ENCODE assay signal across 16 mouse cellular contexts in the genomic region with DNA sequence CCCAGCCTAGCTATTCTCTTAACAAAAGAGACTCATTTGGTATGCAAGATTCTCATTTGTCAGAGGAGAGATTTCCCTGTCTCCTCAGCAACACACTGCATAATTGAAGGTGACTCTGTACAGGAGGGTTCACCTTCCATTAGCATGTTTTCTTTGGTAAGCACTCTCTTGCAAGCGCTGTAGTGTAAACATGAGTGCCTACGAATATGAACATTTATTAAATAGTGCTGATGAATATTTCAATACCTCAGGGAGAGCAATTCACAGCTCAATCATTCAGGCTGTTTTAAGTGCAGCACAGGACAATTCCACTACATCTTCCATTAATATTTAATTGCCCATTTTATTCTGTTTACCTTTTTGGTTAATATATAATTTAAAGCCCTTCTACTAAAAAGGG.
A peak's percentile ranks its signal among the peaks of the same experiment; 100 is the strongest.
DNase-seq lines count a peak whose midpoint lies in the region; ATAC-seq and TF ChIP-seq lines count a peak whose summit lies in the region.
"Had no signal": no experiment of that assay in that cellular context is flagged by ENCODE, and none has a peak within 500 bp of the region (broad histone marks: within the 10 kb centered on the region; RNA-seq: fewer than 3 reads in every experiment).

No protein-coding gene starts in this region.

- H3K27me3 ChIP-seq in liver, adult 2 months (ENCODE audit: control insufficient read depth, insufficient read depth, low read length): no peaks in the 10 kb centered on the region
- H3K27me3 ChIP-seq in liver, postnatal 0 days (ENCODE audit: insufficient read depth, low read length): no peaks in the 10 kb centered on the region
- H3K27me3 ChIP-seq in forebrain, postnatal 0 days (ENCODE audit: insufficient read depth, low read length): no peaks in the 10 kb centered on the region
- H3K27me3 ChIP-seq in midbrain, embryonic 13.5 days: no peaks in the 10 kb centered on the region
- H3K27me3 ChIP-seq: embryonic facial prominence, embryonic 15.5 days; heart, embryonic 15.5 days had no signal

- no peak for TF ChIP-seq POLR2A in liver, adult 2 months (IDR thresholded peaks at IDR 0.05; ENCODE audit: extremely low read depth, insufficient read depth, low read length)

- H3K36me3 ChIP-seq in liver, adult 2 months (ENCODE audit: control insufficient read depth, insufficient read depth, low read length): no peaks in the 10 kb centered on the region
- H3K36me3 ChIP-seq in liver, postnatal 0 days (replicated peaks; ENCODE audit: insufficient read depth, low read length): no peaks in the 10 kb centered on the region
- no peaks in the 10 kb centered on the region for H3K36me3 ChIP-seq in forebrain, postnatal 0 days (ENCODE audit: insufficient read depth)
- no peaks in the 10 kb centered on the region for H3K36me3 ChIP-seq in midbrain, embryonic 13.5 days
- H3K36me3 ChIP-seq: embryonic facial prominence, embryonic 15.5 days; heart, embryonic 15.5 days had no signal

- H3K4me3 ChIP-seq in liver, adult 2 months (ENCODE audit: insufficient read depth, low read depth, low read length): no peak overlapping the region
- no peak overlapping the region for H3K4me3 ChIP-seq in liver, postnatal 0 days (ENCODE audit: low read depth, low read length)
- H3K4me3 ChIP-seq in forebrain, postnatal 0 days (ENCODE audit: low read depth, low read length): no peak overlapping the region
- no peak overlapping the region for H3K4me3 ChIP-seq in midbrain, embryonic 13.5 days (replicated peaks)
- H3K4me3 ChIP-seq: embryonic facial prominence, embryonic 15.5 days; heart, embryonic 15.5 days; myocyte had no signal

- no peaks in the 10 kb centered on the region for H3K9me3 ChIP-seq in liver, postnatal 0 days (ENCODE audit: low read length)
- no peaks in the 10 kb centered on the region for H3K9me3 ChIP-seq in forebrain, postnatal 0 days (ENCODE audit: low read length)
- H3K9me3 ChIP-seq in midbrain, embryonic 13.5 days: no peaks in the 10 kb centered on the region
- H3K9me3 ChIP-seq: embryonic facial prominence, embryonic 15.5 days; heart, embryonic 15.5 days had no signal

- no peak for TF ChIP-seq EP300 in liver, postnatal 0 days (IDR thresholded peaks at IDR 0.05; ENCODE audit: low read depth)

- no peak overlapping the region for H3K4me2 ChIP-seq in liver, postnatal 0 days (ENCODE audit: low read depth, low read length)
- no peak overlapping the region for H3K4me2 ChIP-seq in forebrain, postnatal 0 days (ENCODE audit: low read depth)
- no peak overlapping the region for H3K4me2 ChIP-seq in midbrain, embryonic 13.5 days (replicated peaks)
- H3K4me2 ChIP-seq: embryonic facial prominence, embryonic 15.5 days; heart, embryonic 15.5 days had no signal

- H3K27ac ChIP-seq in liver, adult 2 months (replicated peaks; ENCODE audit: insufficient read depth, low read depth, low read length): no peak overlapping the region
- no peak overlapping the region for H3K27ac ChIP-seq in liver, postnatal 0 days (ENCODE audit: low read depth)
- H3K27ac ChIP-seq in forebrain, postnatal 0 days (ENCODE audit: low read depth, low read length): no peak overlapping the region
- no peak overlapping the region for H3K27ac ChIP-seq in midbrain, embryonic 13.5 days
- H3K27ac ChIP-seq: embryonic facial prominence, embryonic 15.5 days; heart, embryonic 15.5 days had no signal

- TF ChIP-seq CTCF in liver, adult 2 months (IDR thresholded peaks at IDR 0.05; ENCODE audit: low read depth, low read length): no peak
- no peak for TF ChIP-seq CTCF in liver, postnatal 0 days (IDR thresholded peaks at IDR 0.05; ENCODE audit: low read depth)
- no peak for TF ChIP-seq CTCF in forebrain, postnatal 0 days (IDR thresholded peaks at IDR 0.05; ENCODE audit: low read depth)

- ATAC-seq in liver, postnatal 0 days: no peak
- ATAC-seq in forebrain, postnatal 0 days: peak; percentile 73
- peak; percentile 93 for ATAC-seq in midbrain, embryonic 13.5 days
- no peak for ATAC-seq in inflammation-experienced regulatory T-cells, adult 6 months

- H3K4me1 ChIP-seq in liver, adult 2 months (ENCODE audit: control insufficient read depth, insufficient read depth, low read length): peaks cover 5% of the 10 kb centered on the region; the same call in 1 of the 2 replicates
- no peaks in the 10 kb centered on the region for H3K4me1 ChIP-seq in liver, postnatal 0 days (ENCODE audit: insufficient read depth)
- no peaks in the 10 kb centered on the region for H3K4me1 ChIP-seq in forebrain, postnatal 0 days (ENCODE audit: insufficient read depth)
- peaks cover 8% of the 10 kb centered on the region for H3K4me1 ChIP-seq in midbrain, embryonic 13.5 days (replicated peaks)
- H3K4me1 ChIP-seq: embryonic facial prominence, embryonic 15.5 days; heart, embryonic 15.5 days had no signal

- WGBS in liver, adult 2 months: 33% methylated on average over 2 of the region's 2 CpGs
- 74% methylated on average over 2 of the region's 2 CpGs for WGBS in liver, postnatal 0 days (ENCODE audit: insufficient replicate concordance)
- WGBS in forebrain, postnatal 0 days: 26% methylated on average over 2 of the region's 2 CpGs
- WGBS in midbrain, embryonic 13.5 days: 45% methylated on average over 2 of the region's 2 CpGs

- no peaks in the 10 kb centered on the region for H3K79me2 ChIP-seq in liver, adult 2 months (ENCODE audit: control insufficient read depth, insufficient read depth, low read length)

- peak; percentile 21 for DNase-seq in liver, adult 2 months (ENCODE audit: extremely low read depth, low read depth, low spot score)
- no peak for DNase-seq in liver, postnatal 0 days
- peak; percentile 11 for DNase-seq in forebrain, postnatal 0 days
- DNase-seq in retina, embryonic 14.5 days (ENCODE audit: low spot score): peak; percentile 68
- DNase-seq in adrenal gland, adult 8-10 months: no peak
- DNase-seq in heart, postnatal 36 days: no peak
- DNase-seq: cerebellum, adult 2 months; gastrocnemius, postnatal 14 days; kidney, postnatal 10 days; lung, adult 2 months; thymus, adult 2 months had no signal

- no peak overlapping the region for H3K9ac ChIP-seq in liver, adult 2 months (ENCODE audit: low read depth, low read length)
- H3K9ac ChIP-seq in liver, postnatal 0 days (replicated peaks): no peak overlapping the region
- no peak overlapping the region for H3K9ac ChIP-seq in forebrain, postnatal 0 days
- no peak overlapping the region for H3K9ac ChIP-seq in midbrain, embryonic 13.5 days (replicated peaks)
- H3K9ac ChIP-seq: embryonic facial prominence, embryonic 15.5 days; heart, embryonic 15.5 days had no signal

- intact Hi-C loops in heart, postnatal 36 days (cut with DNase I): no loop called here

Comparison
In these comparisons a context has a peak if more than half of its experiments do, and no peak if none do; other contexts are left out.
1. DNase-seq: peak in liver, adult 2 months (single experiment), forebrain, postnatal 0 days (single experiment) and retina, embryonic 14.5 days (single experiment); none in liver, postnatal 0 days (single experiment), adrenal gland, adult 8-10 months (single experiment) and heart, postnatal 36 days (0 of 2).
2. ATAC-seq: peak in forebrain, postnatal 0 days (single experiment) and midbrain, embryonic 13.5 days (single experiment); none in liver, postnatal 0 days (single experiment) and inflammation-experienced regulatory T-cells, adult 6 months (single experiment).